Mouse (Mus musculus) cortical plate, adult 2 months (tissue): Measurements from ENCODE around the gene Aldh5a1. TPM values are rescaled to one million over a fixed set of nuclear protein-coding genes. Genes with fewer than 3 reads are reported as not detected.
A peak's percentile ranks its signal among the peaks of the same experiment; 100 is the strongest.

Experiments used
- H3K27ac ChIP-seq: fragments of 200-500 bp; 2 replicates; pipeline ENCODE4 v1.5.1; 2012; ENCODE audit warnings: low read length, control low read depth, inconsistent platforms; ENCODE audit not compliant: insufficient read depth
- H3K4me1 ChIP-seq: fragments of 200-500 bp; 2 replicates; pipeline ENCODE4 v1.6.1; 2011; ENCODE audit warnings: low read length; ENCODE audit not compliant: control insufficient read depth, insufficient read depth
- H3K4me3 ChIP-seq: fragments of 200-500 bp; 2 replicates; pipeline ENCODE4 v1.5.1; 2011; ENCODE audit warnings: mild to moderate bottlenecking, low read length, control low read depth; ENCODE audit not compliant: insufficient read depth
- CTCF ChIP-seq: fragments of 200-500 bp; IDR thresholded peaks from 2 replicates; pipeline ENCODE4 v1.5.1; 2011; ENCODE audit warnings: mild to moderate bottlenecking, control low read depth, low read length; ENCODE audit not compliant: insufficient read depth; ENCODE audit errors: extremely low read depth
- POLR2A ChIP-seq: fragments of 200-500 bp; IDR thresholded peaks from 2 replicates; pipeline ENCODE4 v1.6.1; 2011; ENCODE audit warnings: mild to moderate bottlenecking, low read length, control low read depth; ENCODE audit not compliant: insufficient read depth; ENCODE audit errors: extremely low read depth
- polyA plus RNA-seq: library from polyadenylated mRNA; depleted of rRNA; stranded (reverse); fragments of >200 nt; gene quantifications from 2 replicates; pipeline ENCODE4 v1.2.3, GENCODE M21; 2012

Aldh5a1 gene
- polyA plus RNA-seq, 1 experiment: 39.0 TPM

DNA sequence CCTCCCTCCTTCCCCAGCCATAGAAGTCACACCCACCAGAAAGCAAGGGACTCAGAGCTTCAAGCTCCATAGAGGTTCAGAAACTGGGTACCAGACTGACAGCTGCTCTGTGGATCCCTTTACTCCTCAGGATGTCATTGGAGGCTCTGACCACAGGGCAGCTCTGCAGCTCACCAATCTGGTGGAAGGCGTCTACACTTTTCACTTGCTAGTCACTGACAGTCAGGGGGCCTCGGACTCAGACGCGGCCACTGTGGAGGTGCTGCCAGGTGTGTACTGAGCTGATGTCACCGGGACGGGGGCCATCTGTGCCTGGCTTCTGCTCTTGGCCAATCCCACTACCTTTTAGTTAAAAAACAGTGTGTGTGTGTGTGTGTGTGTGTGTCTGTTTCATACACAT lies 55.0 kb downstream of the Aldh5a1 start:
- Histone ChIP-seq H3K4me3 (no peak overlapping the region), H3K27ac (no peak overlapping the region), H3K4me1 (no peaks in the 10 kb centered on the region)
- TF ChIP-seq POLR2A (no peak), CTCF (no peak)

- Histone ChIP-seq H3K27ac (no peak overlapping the region), H3K4me3 (no peak overlapping the region), H3K4me1 (no peaks in the 10 kb centered on the region)
- TF ChIP-seq CTCF: no peak
- TF ChIP-seq POLR2A: no peak
Measured at GRCm38 (mm10) chr13:24880704-24881103, 56.8 kb downstream of the Aldh5a1 start.

DNA sequence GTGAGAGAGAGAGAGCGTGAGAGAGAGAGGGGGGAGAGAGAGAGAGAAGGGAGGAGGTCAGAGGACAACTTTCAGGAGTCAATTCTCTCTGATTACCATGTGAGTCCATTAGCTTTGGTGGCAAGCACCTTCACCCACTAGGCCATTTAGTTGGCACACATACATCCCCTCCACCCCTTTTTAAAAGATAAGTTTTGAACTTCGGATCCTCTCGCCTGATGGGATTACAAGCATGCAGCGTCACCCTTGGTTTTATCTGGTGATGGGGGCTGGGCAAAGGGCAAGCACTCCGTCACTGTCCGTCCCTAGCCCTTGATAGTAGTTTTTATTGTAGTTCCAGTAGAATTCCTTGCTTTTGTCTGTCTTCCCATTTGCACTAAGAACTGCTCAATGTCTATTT lies 57.3 kb downstream of the Aldh5a1 start:
- Histone ChIP-seq H3K4me1 (no peaks in the 10 kb centered on the region), H3K27ac (no peak overlapping the region), H3K4me3 (no peak overlapping the region)
- TF ChIP-seq CTCF (no peak), POLR2A (no peak)

- Histone ChIP-seq H3K4me3 (no peak overlapping the region), H3K4me1 (no peaks in the 10 kb centered on the region), H3K27ac (no peak overlapping the region)
- TF ChIP-seq POLR2A (no peak), CTCF (no peak)
Measured at GRCm38 (mm10) chr13:24879359-24880040, 58.0 kb downstream of the Aldh5a1 start.

GRCm38 (mm10) chr13:24868233-24868632 lies 69.2 kb downstream of the Aldh5a1 start:
- Histone ChIP-seq H3K4me1 (no peaks in the 10 kb centered on the region), H3K4me3 (no peak overlapping the region), H3K27ac (no peak overlapping the region)
- TF ChIP-seq POLR2A: no peak
- no peak for TF ChIP-seq CTCF

DNA sequence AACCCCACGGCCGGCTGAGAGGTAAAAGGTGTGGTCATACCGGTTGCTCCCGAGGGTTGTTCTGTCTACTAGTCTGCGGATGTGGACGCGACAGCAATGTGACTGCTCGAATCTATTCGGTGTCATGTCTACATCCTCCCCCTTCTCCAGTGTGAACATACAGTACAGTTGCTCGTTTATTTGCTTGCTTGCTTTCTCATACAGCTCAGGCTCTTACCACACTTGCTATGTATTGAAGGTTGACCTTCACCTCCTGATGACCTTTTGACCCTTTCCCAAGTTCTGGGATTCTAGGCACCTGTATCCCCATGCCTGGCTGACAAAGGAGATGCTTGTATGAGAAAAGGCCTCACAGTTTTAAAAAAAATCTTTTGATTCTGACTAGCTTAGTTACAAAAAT lies 69.7 kb downstream of the Aldh5a1 start:
- Histone ChIP-seq H3K27ac (no peak overlapping the region), H3K4me1 (no peaks in the 10 kb centered on the region), H3K4me3 (no peak overlapping the region)
- TF ChIP-seq CTCF: no peak
- no peak for TF ChIP-seq POLR2A

GRCm38 (mm10) chr13:24866430-24867402 lies 70.7 kb downstream of the Aldh5a1 start:
- H3K4me3 ChIP-seq: no peak overlapping the region
- no peak overlapping the region for H3K27ac ChIP-seq
- no peaks in the 10 kb centered on the region for H3K4me1 ChIP-seq
- TF ChIP-seq CTCF: no peak
- TF ChIP-seq POLR2A: no peak

DNA sequence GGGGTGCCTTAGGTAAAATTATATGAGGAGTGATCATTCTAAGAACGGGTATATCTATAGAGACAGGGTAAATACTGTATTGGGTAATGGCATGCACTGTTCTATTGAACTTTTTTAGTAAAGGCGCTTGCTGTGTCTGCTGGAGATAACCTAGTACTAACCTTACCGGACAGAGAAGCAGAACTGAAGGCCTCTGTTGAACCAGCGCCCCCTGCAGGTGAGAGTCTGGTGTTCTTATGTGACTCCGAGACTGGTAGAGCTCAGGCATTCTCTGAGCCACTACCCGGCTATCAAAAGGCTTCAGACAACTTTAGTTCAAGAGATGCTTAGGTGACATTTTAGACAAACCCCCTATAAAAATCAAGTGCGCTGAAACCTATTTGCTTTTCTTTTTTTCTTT lies 74.9 kb downstream of the Aldh5a1 start:
- no peak for TF ChIP-seq POLR2A
- peak; percentile 31; the same call in 1 of the 2 replicates for TF ChIP-seq CTCF
- no peak overlapping the region for H3K4me3 ChIP-seq

DNA sequence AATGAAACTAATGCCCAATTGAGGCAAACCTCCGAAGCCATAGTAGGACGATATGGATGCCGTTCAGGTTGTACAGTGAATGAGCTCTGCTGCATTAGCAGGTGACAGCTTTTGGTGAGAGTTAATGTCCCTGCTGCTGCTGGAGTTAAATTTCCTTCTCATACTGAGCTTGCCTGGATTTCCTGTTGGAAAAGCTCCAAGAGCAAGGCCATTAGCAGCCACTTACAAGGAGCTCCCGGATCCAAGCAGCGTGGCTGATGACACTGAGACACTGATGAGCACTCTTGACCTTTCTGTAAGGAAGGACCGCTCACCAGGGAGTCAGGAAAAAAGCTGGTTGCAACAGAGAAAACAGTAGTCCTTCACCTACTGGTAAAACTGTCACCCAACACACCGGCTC lies 75.4 kb downstream of the Aldh5a1 start:
- no peak overlapping the region for H3K27ac ChIP-seq
- no peak for TF ChIP-seq CTCF
- TF ChIP-seq POLR2A: no peak

More for the DNA sequence above, 74.9 kb downstream of the Aldh5a1 start:
- no peak overlapping the region for H3K27ac ChIP-seq
- H3K4me1 ChIP-seq: no peaks in the 10 kb centered on the region

More for the DNA sequence above, 75.4 kb downstream of the Aldh5a1 start:
- H3K4me1 ChIP-seq: no peaks in the 10 kb centered on the region
- H3K4me3 ChIP-seq: no peak overlapping the region
